Comparison of ENCODE assay signal across 28 mouse cellular contexts in genomic region chr6:77817116-77817515, GRCm38 (mm10).
"Had no signal": no experiment of that assay in that cellular context is flagged by ENCODE, and none has a peak within 500 bp of the region (broad histone marks: within the 10 kb centered on the region; RNA-seq: fewer than 3 reads in every experiment).

No protein-coding gene starts in this region.

- H3K9me3 ChIP-seq: heart, embryonic 13.5 days; heart, embryonic 15.5 days; hindbrain, embryonic 13.5 days; hindbrain, embryonic 15.5 days; kidney, embryonic 15.5 days; limb, embryonic 10.5 days; limb, embryonic 12.5 days; liver, embryonic 13.5 days; liver, embryonic 15.5 days had no signal

- H3K27ac ChIP-seq: heart, adult 2 months; heart, embryonic 13.5 days; heart, embryonic 15.5 days; hindbrain, embryonic 13.5 days; hindbrain, embryonic 15.5 days; hindbrain, postnatal 0 days; kidney, embryonic 15.5 days; kidney, postnatal 0 days; layer of hippocampus, adult 2 months; left cerebral cortex, adult 2 months; limb, embryonic 10.5 days; limb, embryonic 12.5 days; liver, embryonic 13.5 days; liver, embryonic 15.5 days had no signal

- H3K4me3 ChIP-seq: heart, adult 2 months; heart, embryonic 13.5 days; heart, embryonic 15.5 days; hindbrain, embryonic 13.5 days; hindbrain, embryonic 15.5 days; kidney, embryonic 15.5 days; layer of hippocampus, adult 2 months; left cerebral cortex, adult 2 months; limb, embryonic 10.5 days; limb, embryonic 12.5 days; liver, embryonic 13.5 days; liver, embryonic 15.5 days had no signal

- DNase-seq: gastrocnemius, postnatal 14 days; gastrocnemius, postnatal 36 days; heart, adult 11 months; heart, adult 2 months; heart, postnatal 14 days; heart, postnatal 36 days; kidney, adult 11 months; kidney, adult 2 months; kidney, adult 9 months; kidney, postnatal 14 days; kidney, postnatal 36 days; liver; liver, embryonic 13.5 days had no signal

- ATAC-seq: hindbrain, postnatal 0 days; intestine, embryonic 16.5 days had no signal

- H3K9ac ChIP-seq: heart, embryonic 13.5 days; heart, embryonic 15.5 days; hindbrain, embryonic 13.5 days; hindbrain, embryonic 15.5 days; kidney, embryonic 15.5 days; limb, embryonic 12.5 days; liver, embryonic 13.5 days; liver, embryonic 15.5 days had no signal

- H3K4me1 ChIP-seq: heart, embryonic 15.5 days; kidney, embryonic 15.5 days; limb, embryonic 10.5 days; limb, embryonic 12.5 days; liver, embryonic 13.5 days; liver, embryonic 15.5 days had no signal

- H3K4me2 ChIP-seq: heart, embryonic 11.5 days; heart, embryonic 13.5 days; heart, embryonic 15.5 days; hindbrain, embryonic 13.5 days; hindbrain, embryonic 15.5 days; kidney, embryonic 15.5 days; limb, embryonic 12.5 days; liver, embryonic 11.5 days; liver, embryonic 13.5 days; liver, embryonic 15.5 days had no signal

- H3K36me3 ChIP-seq: heart, embryonic 13.5 days; heart, embryonic 15.5 days; hindbrain, embryonic 13.5 days; hindbrain, embryonic 15.5 days; kidney, embryonic 15.5 days; limb, embryonic 10.5 days; limb, embryonic 12.5 days; liver, embryonic 13.5 days; liver, embryonic 15.5 days had no signal

- H3K27me3 ChIP-seq: heart, embryonic 13.5 days; heart, embryonic 15.5 days; hindbrain, embryonic 13.5 days; hindbrain, embryonic 15.5 days; kidney, embryonic 15.5 days; limb, embryonic 12.5 days; liver, embryonic 13.5 days; liver, embryonic 15.5 days had no signal
